Mouse (Mus musculus): ENCODE results near the gene Foxl1. TPM values are rescaled to one million over a fixed set of nuclear protein-coding genes. Genes with fewer than 3 reads are reported as not detected.

Gene Foxl1
- 0.03 and 0.05 TPM in 2 replicates for polyA plus RNA-seq (2012; rRNA removed)

DNA sequence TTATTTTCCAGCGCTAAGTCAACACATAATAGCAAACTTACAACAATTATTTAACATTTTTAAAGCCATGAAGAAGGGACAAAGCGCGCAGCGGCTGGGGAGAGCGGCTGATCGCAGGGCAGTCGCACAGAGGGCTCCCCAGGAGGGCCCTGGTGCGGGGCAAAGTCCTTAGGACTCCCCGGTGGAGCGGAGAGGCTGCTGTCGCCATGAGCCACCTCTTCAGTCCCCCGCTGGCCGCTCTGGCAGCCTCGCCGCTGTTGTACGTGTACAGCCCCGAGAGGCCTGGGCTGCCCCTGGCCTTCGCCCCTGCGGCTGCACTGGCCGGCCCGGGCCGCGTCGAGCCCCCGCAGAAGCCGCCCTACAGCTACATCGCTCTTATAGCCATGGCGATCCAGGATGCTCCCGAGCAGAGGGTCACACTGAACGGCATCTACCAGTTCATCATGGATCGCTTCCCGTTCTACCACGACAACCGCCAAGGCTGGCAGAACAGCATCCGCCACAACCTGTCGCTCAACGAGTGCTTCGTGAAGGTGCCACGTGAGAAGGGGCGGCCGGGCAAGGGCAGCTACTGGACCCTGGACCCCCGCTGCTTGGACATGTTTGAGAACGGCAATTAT, at the start of gene Foxl1:
Foxl1 (plus strand) TSS at position 185 of the 620 bp plus-strand sequence.

DNA sequence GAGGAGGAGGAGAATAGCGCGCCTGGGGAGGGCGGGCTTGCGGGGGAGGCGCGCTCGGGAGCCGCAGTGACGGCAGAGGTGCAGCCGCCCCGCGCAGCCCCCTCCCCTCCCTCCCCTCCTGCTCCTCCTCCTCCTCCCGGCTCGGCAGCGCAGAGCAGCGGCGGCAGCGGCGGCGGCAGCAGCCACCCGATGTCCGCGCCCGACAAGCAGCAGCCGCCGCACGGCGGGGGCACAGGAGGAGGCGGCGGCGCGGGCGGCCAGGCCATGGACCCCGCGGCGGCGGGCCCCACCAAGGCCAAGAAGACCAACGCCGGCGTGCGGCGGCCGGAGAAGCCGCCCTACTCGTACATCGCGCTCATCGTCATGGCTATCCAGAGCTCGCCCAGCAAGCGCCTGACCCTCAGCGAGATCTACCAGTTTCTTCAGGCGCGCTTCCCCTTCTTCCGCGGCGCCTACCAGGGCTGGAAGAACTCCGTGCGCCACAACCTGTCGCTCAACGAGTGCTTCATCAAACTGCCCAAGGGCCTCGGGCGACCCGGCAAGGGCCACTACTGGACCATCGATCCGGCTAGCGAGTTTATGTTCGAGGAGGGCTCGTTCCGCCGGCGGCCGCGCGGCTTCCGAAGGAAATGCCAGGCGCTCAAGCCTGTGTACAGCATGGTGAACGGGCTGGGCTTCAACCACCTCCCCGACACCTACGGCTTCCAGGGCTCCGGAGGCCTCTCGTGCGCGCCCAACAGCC, 43.4 kb upstream of the Foxl1 start, which contains the start of gene Foxf1:
Foxf1 (plus strand) TSS at position 177 of the 742 bp plus-strand sequence.

DNA sequence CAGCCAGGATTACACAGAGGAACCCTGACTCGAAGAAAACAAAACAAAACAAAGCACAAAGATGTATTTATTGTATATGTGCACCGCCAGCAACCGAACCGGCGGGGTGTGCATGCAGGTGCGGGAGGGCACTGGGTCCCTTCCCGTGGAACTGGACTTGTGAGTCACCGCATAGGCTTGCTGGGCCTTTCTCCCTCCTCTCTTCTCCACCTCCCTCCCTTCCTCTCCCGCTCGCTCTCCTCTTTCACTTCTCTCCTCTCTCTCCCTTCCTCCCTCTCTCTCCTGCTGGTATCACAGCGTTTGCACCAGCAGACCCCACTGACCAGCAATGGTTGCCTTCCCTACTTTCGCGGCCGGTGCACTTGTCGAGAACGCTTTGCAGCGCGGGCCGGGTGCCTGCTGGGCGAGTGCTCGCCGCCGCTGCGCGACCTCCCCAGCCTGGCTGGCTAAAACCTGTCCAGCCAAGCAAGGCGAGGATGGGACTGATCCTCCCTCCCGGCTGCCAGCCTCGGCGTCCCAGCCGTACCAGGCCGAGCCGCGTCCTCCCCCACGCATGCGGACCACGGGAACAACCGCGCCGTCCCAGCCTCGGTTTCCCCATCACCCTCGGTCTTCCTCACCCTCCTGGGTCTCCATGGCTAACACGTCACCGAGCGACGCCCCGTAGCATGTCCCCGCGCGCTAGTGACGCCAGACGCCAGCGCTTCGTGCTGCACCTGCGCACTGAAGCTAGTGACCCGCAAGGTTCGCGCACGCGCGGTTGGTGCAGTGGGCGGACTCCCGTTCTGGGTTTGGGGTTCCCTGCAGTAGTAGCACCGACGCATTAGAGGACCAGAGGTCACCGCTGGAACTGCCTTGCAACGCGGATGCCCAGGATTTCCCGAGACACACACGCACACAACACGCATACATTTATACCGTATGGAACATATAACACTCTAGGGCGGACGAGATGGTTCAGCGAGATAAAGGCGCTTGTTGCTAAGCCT, 19.8 kb upstream of the Foxl1 start, which contains the start of gene Mthfsd:
Mthfsd (minus strand) TSS at position 725 of the 989 bp plus-strand sequence.

DNA sequence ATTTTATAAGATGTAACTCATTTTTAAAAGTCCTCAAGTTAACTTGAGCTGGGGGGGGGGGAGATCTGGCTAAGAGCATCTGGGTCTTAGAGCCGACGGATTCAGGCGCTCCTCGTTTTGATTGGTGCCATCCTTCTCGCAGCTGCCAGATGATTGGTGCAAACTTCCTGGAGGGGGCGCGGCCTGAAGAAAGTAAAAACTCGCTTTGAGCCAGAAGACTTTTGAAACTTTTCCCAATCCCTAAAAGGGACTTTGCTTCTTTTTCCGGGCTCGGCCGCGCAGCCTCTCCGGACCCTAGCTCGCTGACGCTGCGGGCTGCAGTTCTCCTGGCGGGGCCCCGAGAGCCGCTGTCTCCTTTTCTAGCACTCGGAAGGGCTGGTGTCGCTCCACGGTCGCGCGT, 11.8 kb upstream of the Foxl1 start, which contains the start of gene Foxc2:
Foxc2 (plus strand) TSS at position 224 of the 400 bp plus-strand sequence.

Other genes starting within 250 kb of the Foxl1 start
- 2.0 and 2.2 TPM in 2 replicates for gene Foxf1, start 43.6 kb upstream of the Foxl1 start, polyA plus RNA-seq (2012; rRNA removed)
- gene Mthfsd, start 19.5 kb upstream of the Foxl1 start, polyA plus RNA-seq (2012; rRNA removed), result 18.0 and 19.5 TPM in 2 replicates
- gene Foxc2, start 11.8 kb upstream of the Foxl1 start, polyA plus RNA-seq (2012; rRNA removed), result 0.05 and 0.06 TPM in 2 replicates